Mouse (Mus musculus): ENCODE results near the gene Trcg1.

The Trcg1 gene

DNA sequence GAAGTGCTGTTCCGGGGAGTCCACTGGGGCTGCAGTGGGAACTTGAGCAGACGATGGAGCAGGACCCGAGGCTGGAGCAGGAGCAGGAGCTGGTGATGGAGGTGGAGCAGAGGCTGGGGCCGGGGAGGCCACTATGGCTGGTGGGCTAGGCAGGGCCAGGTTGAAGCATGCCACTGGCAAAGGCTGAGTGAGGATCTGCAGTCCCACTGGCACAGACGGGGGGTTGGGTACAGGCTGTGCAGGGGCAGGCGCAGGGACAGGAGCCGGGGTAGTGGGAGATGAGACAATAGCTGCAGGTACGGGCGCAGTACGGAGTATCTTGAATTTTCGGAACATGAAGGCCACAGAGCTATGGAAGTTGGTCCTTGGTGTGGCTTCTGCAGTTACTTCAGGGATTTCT lies 20.5 kb downstream of the Trcg1 start:
- in situ Hi-C loops (cut with MboI; ENCODE audit: low pct_unique_long_range_greater_than_20kb in 1 of 2, low sequenced_read_pairs in 2 of 2, unreplicated experiment in 1 of 2): loop anchor here in 1 of 2 experiments (5.0 kb wide), 1 partner anchor 170 kb away; no protein-coding TSS in a partner anchor

GRCm38 (mm10) chr9:57257627-57258026 lies 21.3 kb downstream of the Trcg1 start:
- in situ Hi-C loops (cut with MboI; ENCODE audit: low pct_unique_long_range_greater_than_20kb in 1 of 2, low sequenced_read_pairs in 2 of 2, unreplicated experiment in 1 of 2): loop anchor here in 1 of 2 experiments (5.0 kb wide), 1 partner anchor 170 kb away; no protein-coding TSS in a partner anchor

- in situ Hi-C loops (cut with MboI; ENCODE audit: low pct_unique_long_range_greater_than_20kb in 1 of 2, low sequenced_read_pairs in 2 of 2, unreplicated experiment in 1 of 2): loop anchor here in 1 of 2 experiments (5.0 kb wide), 1 partner anchor 168 kb away; no protein-coding TSS in a partner anchor
These were observed 23.4 kb downstream of the Trcg1 start for GRCm38 (mm10) chr9:57259736-57260135.

GRCm38 (mm10) chr9:57260940-57261339 lies 24.6 kb downstream of the Trcg1 start:
- in situ Hi-C loops (cut with MboI; ENCODE audit: low pct_unique_long_range_greater_than_20kb in 1 of 2, low sequenced_read_pairs in 2 of 2, unreplicated experiment in 1 of 2): no loop called here

GRCm38 (mm10) chr9:57261516-57261912 lies 25.2 kb downstream of the Trcg1 start:
- in situ Hi-C loops (cut with MboI; ENCODE audit: low pct_unique_long_range_greater_than_20kb in 1 of 2, low sequenced_read_pairs in 2 of 2, unreplicated experiment in 1 of 2): no loop called here

- in situ Hi-C loops (cut with MboI; ENCODE audit: low pct_unique_long_range_greater_than_20kb in 1 of 2, low sequenced_read_pairs in 2 of 2, unreplicated experiment in 1 of 2): no loop called here
These were observed 25.8 kb downstream of the Trcg1 start, which contains the start of gene 1700017B05Rik for GRCm38 (mm10) chr9:57261913-57262794. 1700017B05Rik (minus strand) TSS chr9:57262612.

- in situ Hi-C loops (cut with MboI; ENCODE audit: low pct_unique_long_range_greater_than_20kb in 1 of 2, low sequenced_read_pairs in 2 of 2, unreplicated experiment in 1 of 2): no loop called here
These were observed 26.7 kb downstream of the Trcg1 start for GRCm38 (mm10) chr9:57262795-57263684.

DNA sequence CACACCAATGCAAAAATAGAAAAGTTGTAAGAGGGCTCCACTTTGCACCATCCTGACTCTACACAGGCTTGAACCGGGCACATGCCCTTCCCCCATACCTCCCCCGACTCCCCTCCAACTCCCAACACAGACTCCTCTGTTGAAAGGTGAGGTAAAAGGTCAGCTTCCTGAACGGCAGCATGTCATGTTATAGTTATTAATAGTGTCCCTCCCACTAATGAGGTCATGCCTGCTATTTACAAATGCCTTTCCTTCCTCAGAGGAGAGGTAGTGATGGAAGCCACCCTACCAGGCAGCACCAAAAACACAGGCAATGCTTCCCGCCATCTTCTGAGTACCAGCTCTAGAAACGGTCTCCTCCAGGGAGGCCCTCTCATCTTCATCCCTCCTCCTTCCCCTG lies 28.8 kb downstream of the Trcg1 start:
- in situ Hi-C loops (cut with MboI; ENCODE audit: low pct_unique_long_range_greater_than_20kb in 1 of 2, low sequenced_read_pairs in 2 of 2, unreplicated experiment in 1 of 2): no loop called here

DNA sequence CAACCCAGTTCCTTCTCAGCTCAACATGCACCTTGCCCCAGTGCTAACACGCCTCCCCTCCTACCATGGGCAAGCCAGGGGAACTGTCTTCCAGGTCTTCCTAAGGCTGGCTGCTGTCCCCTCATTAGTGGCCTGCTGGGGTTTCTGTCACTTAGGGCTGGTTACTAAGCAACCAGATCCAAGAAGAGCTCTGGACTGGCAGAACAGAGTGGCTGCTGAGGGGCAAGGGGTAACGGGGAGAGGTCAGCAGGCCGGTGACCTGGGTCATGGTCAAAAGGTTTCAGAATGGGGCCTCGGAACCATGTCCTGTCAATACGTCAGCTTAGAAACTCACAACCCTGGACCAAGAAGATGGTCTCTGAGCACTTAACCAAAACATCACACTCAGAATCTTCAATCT lies 31.1 kb downstream of the Trcg1 start:
- in situ Hi-C loops (cut with MboI; ENCODE audit: low pct_unique_long_range_greater_than_20kb in 1 of 2, low sequenced_read_pairs in 2 of 2, unreplicated experiment in 1 of 2): no loop called here

DNA sequence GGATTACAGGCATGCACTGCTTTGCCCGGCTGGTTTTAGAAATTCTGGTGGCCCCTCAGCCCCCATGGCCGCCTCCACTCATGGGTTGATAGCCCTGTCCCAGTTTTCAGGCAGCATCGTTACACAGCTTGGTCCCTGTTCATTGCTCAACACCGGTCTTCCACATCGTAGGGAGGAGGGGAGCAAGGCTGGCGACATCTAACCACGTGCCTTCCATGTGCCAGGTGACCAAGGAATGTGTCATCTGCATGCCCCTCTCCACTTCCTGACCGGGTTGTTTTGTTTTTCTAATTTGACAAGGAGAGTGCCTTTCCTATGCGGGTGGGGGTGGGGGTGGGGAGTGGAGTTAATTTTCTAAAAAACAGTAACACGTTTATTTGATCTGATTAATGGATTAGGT lies 31.7 kb downstream of the Trcg1 start:
- in situ Hi-C loops (cut with MboI; ENCODE audit: low pct_unique_long_range_greater_than_20kb in 1 of 2, low sequenced_read_pairs in 2 of 2, unreplicated experiment in 1 of 2): no loop called here

DNA sequence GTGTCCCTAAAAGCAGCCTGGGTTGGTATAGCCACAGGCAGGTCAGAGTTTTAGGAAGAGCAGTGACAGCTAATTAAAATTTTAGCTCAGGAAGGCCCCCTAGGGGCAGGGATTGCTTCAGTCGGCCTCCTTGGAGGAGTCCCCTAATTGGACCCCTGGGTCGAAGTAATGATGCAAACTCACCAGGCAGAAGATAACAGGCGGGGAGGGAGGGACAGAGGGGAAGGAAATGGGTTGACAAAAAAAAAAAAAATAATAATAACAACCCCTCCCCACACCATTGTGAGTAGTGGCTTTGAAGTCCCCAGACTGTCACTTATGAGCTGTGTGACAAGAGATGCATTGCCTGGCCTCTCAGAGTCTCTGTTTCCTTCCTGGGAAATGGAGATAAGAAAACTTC lies 32.2 kb downstream of the Trcg1 start:
- in situ Hi-C loops (cut with MboI; ENCODE audit: low pct_unique_long_range_greater_than_20kb in 1 of 2, low sequenced_read_pairs in 2 of 2, unreplicated experiment in 1 of 2): no loop called here

- in situ Hi-C loops (cut with MboI; ENCODE audit: low pct_unique_long_range_greater_than_20kb in 1 of 2, low sequenced_read_pairs in 2 of 2, unreplicated experiment in 1 of 2): no loop called here
These were observed 33.0 kb downstream of the Trcg1 start for GRCm38 (mm10) chr9:57269384-57269783.

DNA sequence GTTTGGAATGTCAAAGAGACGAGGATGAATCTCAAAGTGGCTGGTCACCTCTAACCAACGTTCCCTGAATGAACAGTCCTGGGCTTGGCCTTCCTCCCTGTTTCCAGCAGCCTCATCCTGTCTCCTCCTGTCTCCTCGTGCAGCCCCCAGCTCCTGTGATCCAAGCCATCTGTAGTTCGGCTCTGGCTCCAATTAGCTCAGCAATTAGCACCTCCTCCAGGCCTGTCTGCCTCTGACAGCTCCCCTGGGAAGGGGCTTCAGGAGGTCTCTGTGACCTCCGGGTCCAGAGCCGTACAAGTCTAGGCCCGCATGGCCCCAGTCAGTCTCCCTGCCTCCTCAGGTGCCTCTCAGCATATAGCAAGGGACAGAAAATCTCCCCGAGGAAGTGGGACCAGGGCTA lies 34.0 kb downstream of the Trcg1 start:
- in situ Hi-C loops (cut with MboI; ENCODE audit: low pct_unique_long_range_greater_than_20kb in 1 of 2, low sequenced_read_pairs in 2 of 2, unreplicated experiment in 1 of 2): loop anchor here in 1 of 2 experiments (10.0 kb wide), 1 partner anchor 164 kb away; no protein-coding TSS in a partner anchor

DNA sequence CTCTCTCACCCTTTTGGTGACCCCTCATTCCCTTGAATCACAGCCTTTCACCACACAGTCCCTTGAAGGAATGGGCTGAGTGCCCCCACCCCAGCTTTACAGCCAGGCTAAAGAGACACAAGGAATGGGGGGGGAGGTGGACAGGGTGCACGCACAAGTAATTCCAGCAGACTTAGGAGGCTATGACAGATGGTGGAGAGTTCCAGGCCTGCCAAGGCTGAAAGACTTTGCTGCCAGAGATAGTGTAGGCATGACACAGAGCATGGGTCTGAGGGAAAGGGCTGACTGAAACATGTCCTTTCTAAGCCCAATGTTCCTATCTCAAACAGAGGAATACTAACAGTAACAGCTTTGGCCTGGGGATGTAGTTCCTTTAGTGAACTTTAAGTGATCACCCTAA lies 34.7 kb downstream of the Trcg1 start:
- in situ Hi-C loops (cut with MboI; ENCODE audit: low pct_unique_long_range_greater_than_20kb in 1 of 2, low sequenced_read_pairs in 2 of 2, unreplicated experiment in 1 of 2): loop anchor here in 1 of 2 experiments (10.0 kb wide), 1 partner anchor 164 kb away; no protein-coding TSS in a partner anchor

DNA sequence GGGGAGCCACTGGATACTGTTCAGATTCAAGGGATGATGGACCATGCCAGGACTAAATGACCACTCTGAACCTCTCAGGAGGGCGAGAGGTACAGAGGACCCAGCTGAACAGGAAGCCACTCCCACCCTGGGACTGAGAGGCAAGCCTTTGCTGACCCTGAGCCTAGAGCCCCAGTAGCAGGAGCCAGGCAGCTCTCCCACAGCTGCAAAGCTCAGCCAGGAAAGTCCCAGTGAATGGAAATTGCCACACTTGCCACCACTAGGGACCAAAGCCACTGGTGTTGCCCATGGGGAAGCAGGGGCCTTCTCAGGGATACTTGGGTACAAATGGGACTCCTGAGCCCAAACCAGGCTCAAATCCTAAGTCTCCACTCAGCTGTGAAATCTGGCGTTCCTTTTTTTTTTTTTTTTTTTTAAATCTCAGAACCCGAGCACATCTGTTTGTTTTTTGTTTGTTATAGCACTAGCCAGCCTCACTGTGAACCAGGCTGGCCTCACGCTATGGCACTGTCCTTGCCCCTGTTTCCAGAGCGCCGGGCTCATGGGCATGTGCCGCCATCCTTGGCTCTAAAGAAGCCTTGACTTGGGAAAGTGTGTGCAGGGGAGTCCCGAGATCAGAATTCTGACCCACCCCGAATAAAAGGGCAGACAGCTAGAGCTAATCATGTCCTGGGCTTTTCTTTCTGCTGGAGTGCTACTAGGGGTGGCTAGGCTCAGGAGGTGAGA lies 35.6 kb downstream of the Trcg1 start:
- in situ Hi-C loops (cut with MboI; ENCODE audit: low pct_unique_long_range_greater_than_20kb in 1 of 2, low sequenced_read_pairs in 2 of 2, unreplicated experiment in 1 of 2): loop anchor here in 1 of 2 experiments (10.0 kb wide), 1 partner anchor 163 kb away; no protein-coding TSS in a partner anchor

DNA sequence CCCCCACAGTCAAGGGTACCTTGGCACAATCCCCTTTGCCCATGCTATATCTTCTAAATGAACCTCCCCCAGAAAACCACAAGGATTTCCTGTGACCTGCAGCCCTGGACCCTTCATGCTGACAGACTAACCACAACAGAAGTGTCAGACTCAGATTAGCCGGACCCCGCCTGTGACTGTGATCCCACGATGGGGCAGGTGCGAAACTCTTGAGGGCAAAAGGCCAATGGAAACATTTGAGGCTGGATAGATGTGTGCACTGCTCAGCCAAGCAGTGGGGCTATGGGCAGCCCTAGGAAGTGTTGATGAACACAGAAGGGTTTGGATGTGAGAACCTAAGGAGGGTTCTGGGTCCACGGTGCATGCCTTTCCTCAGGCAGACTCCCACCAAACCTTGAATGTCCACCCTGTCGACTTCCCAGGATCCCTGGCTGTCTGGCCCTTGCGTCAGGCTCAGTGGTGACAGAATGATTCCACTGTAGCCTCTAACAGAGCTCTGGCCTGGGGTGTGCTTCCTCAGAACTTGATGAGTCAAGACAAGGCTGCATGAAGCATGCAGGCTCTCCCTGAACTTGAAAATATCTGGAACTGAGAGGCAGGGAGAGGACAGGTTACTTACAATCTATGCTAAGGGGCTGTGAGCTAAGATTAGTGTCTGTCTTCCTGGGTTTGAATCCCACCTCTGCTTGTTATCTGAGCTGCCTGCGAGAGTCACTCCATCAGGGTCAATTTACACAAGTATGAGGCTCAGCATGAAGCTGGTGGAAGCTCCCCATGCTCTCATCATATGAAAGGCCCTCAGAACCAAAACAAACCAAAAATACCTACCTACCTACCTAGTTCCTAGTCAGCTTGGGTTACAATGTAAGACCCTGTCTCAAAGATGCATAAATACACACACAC lies 36.8 kb downstream of the Trcg1 start:
- in situ Hi-C loops (cut with MboI; ENCODE audit: low pct_unique_long_range_greater_than_20kb in 1 of 2, low sequenced_read_pairs in 2 of 2, unreplicated experiment in 1 of 2): loop anchor here in 1 of 2 experiments (10.0 kb wide), 1 partner anchor 162 kb away; no protein-coding TSS in a partner anchor

DNA sequence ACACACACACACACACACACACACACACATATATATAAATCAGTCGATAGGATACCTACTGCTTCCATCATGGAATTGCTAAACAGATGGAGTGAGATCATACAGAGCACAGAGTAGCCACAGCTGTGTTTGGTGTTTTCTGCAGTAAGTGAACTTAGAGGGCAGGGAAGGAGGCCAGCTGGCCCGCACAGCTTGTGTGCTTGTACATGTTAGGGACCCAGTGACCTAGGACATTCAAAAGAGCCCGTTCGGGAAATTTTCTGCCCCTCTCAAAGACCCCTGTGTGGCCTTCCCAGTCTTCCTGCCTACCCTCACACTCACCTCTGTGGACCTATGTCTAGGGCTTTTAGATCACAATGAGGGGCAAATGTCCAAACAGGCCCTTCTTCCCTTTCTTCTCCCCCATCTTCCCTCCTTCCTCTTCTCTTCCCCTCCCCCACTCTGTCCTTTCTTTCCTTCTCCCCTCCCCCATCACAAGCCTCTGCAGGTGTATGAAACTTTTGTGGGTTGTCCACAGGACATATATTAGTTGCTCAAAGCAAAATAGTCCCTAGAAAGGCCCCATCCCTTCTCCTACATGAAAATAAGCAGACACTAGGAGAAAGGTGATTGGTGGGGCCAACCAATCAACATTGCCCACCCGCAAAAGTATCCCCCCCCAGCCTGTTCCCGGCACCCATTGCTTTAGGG lies 37.6 kb downstream of the Trcg1 start:
- in situ Hi-C loops (cut with MboI; ENCODE audit: low pct_unique_long_range_greater_than_20kb in 1 of 2, low sequenced_read_pairs in 2 of 2, unreplicated experiment in 1 of 2): loop anchor here in 1 of 2 experiments (10.0 kb wide), 1 partner anchor 161 kb away; no protein-coding TSS in a partner anchor

Data from mouse embryonic stem cell (cell line).